Mouse (Mus musculus) heart, adult 8-10 months (tissue): Measurements from ENCODE around the gene Mgat4a. TPM values are rescaled to one million over a fixed set of nuclear protein-coding genes. Genes with fewer than 3 reads are reported as not detected.

Experiments
- DNase-seq: peaks from one replicate; pipeline ENCODE4 v3.0.0; 2022; ENCODE audit warnings: low spot score
- total RNA-seq, 4 experiments: library from RNA; stranded (reverse); gene quantifications; 2 replicates each; pipeline ENCODE4 v1.2.4; 2022

The Mgat4a gene
- total RNA-seq, 4 experiments from 2014 or later, result 7.6 to 10.6 (median 9.4) TPM

DNA sequence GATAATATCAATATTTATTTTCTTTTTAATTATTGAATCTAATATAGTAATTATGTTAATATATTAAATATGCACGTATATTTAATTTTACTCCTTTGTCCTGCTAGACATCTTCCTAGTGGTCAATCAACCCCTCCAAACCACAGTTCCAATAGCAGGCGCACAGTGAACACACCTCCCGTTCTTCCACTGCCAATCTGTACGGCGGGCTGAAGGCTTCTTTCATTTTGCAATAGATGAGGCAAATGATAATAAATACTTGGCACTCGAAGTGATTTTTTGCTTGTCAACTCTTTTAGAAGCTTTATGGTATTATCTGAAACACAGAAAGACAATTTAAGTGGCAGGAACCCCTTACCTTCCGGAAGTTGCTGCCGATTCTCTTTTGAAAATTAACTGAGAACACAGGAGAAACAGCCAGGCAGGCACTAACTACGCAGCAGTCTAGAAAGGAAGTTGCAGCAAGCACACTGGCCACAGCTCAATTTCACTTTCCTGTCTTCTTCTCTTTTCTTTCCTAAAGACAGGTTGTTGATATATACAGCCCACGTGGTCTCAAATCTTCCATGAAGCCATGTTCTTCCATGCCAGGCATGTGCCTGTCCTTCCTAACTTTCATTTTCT is 45.0 kb downstream of the Mgat4a start:
- no peak for DNase-seq

DNA sequence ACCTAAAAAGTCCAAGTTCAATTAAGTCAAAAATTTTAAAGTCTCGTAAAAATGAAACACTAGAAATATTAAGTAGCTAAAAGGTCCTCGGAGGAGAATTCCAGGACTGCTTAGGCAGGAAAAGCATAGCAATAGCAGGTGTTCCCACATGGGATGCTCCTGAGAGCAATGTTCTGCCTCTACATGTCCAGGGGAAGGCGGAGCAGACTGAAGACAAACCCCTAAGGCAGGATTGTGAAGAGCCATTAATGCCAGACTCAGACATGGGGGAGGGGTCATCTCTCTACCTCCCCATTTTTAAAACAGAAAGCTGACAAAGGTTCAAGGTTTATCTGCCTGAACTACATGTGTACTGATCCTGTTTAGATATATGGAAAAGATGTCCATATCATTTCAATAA is 45.7 kb downstream of the Mgat4a start:
- DNase-seq, result no peak

DNA sequence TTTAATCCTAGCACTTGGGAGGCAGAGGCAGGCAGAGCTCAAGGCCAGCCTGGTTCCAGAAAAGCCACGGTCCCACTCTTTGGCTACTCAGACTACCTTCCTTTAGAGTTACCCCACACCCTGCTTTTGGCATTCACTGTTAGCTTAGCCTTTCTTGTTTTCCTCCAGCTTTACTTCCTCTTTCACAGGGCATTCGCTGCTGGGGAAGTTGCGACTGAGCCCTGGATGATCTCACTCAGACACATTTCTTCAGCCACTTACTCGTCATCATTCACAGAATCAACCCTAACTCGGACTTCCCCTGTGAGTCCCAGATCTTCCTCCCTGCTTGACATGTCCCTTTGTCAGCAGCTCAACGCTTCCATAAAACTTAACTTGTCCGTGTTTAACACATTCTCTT is 49.1 kb downstream of the Mgat4a start:
- DNase-seq, result no peak

DNA sequence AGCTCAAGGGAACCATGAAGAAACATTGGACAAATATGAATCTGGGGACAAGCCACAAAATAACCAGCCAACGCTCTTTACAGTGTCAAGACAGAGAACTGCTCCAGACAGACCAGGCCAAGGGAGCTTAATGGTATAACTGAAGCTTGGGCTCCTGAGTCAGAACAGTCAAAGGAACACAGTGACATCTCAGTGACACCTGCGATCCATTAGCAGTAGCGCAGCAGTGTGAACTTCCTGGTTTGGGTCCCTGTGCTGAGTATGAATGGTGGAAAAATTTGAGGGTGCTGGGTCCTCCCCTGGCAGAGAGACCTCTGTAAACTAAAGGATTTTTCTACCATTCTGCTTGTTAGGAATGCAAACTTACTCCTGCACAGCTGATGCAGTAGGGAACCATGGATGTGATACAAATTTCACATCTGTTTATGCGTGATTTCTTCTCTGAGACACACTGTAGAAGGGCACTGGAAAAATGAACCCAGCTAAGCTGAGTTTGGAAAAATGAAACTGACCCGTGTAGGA is 50.1 kb downstream of the Mgat4a start:
- no peak for DNase-seq

DNA sequence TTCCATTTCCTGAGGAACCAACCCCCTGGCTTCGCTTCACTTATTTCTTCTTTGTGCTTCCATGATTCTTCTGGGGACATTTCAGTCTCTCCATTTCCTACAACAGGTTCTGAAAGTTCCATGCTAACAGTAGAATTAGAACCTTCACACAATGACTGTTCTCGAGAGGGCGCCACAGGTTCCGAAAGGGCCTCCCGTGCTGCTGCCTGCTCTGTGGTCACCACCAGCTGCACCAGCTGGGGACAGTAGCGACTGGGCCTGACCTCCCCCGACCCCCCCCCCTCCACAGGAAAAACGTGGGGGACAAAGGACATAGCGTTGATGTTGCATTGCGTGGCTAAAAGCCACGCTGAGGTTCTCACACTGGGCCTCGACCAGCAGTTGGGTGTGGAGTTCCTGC is 52.3 kb downstream of the Mgat4a start:
- no peak for DNase-seq

DNA sequence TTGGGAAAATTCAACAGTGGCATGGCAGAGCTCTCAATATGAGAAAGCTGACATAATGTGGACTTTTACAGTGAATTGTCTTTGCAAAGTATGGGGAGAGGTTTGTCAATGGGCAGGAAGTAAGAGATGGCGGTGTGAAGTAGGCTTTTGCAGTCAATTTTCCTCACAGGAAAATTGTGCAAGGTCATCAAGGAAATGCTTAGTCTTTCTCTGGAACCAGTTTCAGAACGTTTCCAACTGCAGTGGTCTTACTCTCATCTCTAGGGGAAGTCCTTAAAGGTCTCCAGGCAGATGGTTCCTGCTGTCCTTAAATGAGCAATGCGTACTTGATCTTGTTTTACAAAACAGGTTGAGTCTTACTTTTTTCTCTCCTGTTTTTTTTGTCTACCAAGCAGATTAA is 53.8 kb downstream of the Mgat4a start:
- no peak for DNase-seq

DNA sequence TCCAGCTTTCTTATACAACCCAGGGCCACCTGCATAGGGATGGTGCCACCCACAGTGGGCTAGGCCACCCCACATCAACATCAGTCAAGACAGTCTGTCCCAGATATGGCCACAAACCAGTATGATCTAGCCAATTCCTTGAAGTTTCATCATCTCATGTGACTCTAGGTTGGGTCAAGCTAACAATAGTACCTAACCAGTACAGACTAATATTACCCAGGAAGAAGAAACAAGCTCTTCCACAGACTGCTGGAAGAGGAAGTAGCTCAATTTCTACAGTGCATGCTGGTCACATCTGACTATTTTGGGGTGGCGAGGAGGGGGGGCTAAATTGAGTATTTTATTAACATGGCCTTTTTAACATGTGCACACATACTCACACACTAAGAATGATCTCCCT is 54.4 kb downstream of the Mgat4a start:
- no peak for DNase-seq

DNA sequence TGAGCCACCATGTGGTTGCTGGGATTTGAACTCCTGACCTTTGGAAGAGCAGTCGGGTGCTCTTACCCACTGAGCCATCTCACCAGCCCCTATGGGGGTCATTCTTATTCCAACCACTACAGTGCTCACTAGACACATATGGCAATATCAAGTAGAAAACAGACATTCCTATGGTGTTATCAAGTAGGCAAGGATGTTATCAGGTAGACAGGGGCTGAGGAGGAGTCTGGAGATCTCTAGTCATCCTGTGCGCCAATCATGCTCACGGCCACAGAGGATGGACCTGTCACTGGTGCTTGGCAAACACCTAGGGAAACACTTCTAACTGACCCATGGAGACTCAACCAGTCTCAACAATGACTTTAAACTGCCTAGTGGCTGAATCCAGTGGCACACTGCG is 56.2 kb downstream of the Mgat4a start:
- DNase-seq, result no peak

DNA sequence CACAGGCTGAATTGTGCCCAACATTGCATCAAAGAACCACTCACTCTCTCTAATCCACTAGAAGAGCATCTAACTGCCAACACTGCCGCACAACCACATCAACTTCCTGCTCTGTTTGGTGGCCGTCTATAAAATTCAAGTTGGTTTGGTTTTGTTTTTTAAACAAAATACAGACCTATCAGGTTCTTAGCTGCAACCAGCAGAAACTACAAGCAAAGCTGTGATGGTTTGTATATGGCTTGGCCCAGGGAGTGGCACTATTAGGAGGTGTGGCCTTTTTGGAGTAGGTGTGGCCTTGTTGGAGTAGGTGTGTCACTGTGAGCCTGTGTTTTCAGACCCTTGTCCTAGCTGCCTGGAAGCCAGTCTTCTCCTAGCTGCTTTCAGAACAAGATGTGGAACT is 59.5 kb downstream of the Mgat4a start:
- DNase-seq, result no peak

DNA sequence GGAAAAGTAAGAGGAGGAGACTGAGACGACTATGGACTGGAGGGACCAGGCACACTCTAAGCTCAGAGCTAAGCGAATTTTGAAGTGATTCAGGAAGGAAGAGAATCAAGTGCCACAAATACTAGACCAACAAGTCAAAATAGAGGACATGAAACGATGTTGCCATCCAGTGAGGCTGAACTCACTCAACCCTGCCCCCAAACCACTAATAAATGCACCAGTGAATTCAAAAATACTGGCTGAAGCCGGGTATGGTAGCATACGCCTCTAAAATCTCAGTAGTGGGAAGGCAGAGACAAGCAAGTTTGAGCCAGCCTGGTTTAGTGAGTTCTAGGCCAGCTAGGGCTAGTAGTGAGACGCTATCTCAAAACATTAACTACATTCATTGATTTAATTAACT is 60.1 kb downstream of the Mgat4a start:
- no peak for DNase-seq

DNA sequence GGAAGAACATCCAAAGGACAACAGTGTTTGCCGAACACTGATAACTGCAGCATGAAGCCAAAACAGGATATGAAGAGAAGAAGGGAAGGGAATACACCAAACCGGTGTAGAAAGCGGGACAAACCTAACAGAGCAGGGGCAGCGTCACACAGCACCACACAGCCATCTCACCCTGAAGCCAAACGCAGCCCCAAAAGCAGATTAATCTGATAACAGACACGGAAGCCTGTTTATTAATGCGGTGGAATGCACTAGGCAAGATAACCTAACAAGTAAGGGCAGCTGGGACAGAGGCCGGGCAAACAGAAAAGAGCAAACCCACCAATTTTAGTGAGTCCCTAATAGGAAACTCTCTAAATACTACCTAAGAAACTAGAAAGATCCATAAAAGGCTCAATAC is 61.1 kb downstream of the Mgat4a start:
- no peak for DNase-seq

DNA sequence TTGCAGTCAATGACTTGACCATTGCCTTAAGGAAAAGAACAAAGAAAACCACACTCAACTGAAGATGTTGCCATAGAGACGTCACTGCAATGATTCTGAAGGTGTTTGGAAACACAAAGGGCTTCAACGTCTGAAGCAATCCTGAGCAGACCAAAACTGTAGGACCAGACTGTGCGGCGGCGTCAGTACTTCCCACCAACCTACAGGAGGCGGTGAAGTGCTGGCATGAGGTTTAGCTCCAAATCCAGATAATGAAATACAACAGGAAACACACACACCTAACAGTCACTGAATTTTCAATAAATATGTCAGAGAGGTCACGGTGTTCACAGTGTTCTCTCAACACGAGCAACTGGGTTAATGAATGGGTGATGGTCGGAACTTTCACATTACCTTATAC is 61.7 kb downstream of the Mgat4a start:
- no peak for DNase-seq

DNA sequence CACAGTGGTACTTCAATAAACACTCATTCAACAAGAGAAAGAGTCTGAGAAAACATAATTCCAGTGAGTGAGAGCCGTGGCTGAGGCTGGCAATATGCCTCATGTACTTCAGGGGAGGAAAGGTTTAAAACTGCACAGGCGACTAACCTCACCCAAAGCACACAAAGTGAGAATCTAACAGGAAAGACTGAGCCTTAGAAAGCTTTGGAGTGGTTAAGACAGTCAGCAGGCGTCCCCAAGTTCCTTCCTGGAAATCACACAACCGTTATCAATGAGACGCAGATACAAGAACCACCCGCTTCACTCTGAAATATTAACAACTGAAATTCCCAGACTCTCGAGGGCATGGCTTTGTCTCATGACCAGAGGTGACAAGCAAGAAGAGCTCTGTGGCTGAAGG is 62.4 kb downstream of the Mgat4a start:
- DNase-seq, result no peak

DNA sequence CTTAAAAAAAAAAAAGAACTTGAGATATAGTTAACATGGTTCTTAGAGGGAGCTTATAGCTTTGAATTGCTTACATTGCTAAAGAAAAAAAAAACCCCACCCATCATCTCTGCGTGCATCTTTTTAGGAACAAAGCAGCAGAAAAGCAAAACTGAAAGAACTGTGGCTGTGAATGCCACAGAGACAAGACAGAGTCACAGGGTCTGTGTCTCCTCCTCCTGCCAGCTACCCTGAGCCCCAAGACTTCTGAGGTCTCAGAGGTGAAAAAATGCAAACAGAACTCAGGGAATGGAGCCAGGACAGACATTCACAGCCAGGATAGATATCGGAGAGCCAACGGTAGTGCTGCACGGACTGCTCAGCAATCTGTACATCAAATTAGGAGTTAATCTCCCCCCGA is 62.9 kb downstream of the Mgat4a start:
- no peak for DNase-seq

DNA sequence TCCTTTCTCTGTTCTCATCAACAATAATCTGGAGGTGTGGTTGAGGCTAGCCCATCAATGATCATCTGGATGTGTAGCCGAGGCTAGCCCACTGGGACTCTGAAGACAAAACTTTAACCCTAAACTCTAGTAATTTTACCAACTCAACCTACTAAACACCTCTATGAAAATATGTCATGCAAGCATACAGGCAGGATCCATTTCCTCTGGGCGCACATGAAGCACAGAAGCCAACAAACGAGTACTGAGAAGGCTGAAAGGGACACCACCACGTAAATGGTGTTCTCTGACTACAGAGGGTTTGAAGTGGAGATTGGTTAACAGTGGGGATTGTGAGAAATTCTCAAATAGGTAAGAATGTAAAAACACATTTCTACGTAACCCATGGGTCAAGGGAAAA is 63.6 kb downstream of the Mgat4a start:
- no peak for DNase-seq

DNA sequence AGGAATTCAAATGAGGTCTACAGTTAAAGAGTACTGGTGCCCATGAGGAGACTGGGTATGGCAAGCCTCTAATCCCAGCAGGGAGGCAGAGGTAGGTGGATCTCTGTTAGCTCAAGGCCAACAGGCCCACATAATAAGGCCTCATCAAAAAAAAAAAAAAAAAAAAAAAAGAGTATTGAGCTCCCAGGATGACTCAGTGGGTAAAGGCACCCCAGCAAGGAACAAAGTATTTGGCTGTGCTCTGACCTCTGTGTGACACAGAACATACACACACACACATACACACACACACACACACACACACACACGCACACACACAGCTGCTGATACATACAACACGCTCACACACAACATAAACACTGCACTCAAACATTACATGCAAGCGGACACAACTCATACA is 65.5 kb downstream of the Mgat4a start:
- no peak for DNase-seq

DNA sequence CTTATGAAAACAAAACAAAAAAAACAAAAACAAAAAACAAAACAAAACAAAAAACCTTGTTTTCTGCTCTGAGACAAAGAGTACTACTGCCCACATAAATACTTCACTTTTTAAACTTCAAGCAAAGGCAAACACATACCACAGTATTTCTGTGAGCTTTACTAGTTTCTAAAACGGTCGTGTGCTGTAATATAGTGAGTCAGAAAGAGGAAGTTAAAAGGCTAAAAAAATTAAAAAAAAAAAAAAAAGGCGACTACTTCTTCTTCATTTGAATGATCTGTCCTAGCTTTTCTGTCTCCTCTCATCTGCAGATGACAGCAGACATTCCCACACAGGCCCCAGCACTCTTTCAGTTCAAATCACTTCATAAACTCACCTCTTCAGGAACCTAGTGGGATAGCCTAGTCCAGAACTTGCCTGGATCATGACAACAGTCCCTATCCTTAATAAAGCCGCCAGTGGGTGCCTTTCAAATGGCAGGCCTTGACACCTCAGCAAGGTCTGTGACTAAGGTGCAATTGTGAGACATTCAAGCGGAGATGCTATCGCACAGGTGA is 66.1 kb downstream of the Mgat4a start:
- DNase-seq, result no peak

DNA sequence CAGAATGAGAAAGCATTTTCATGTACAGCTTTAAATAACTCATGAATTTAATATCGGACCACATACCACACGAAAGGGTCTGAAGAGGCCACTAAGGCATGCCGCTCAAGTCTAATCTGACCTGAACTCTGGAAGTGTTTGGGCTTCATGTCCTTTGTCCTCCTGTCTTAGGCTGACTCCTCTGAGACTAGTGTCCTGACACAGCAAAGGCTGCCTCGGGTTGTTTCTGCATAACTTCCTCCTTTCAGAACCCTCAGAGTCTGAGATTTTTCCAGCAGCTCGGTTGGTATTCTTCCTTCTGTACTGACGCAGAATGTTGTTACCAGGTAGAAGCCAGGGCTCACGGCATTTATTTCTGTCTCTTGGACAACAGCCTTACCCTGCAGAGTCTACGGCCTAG is 66.8 kb downstream of the Mgat4a start:
- DNase-seq, result no peak

DNA sequence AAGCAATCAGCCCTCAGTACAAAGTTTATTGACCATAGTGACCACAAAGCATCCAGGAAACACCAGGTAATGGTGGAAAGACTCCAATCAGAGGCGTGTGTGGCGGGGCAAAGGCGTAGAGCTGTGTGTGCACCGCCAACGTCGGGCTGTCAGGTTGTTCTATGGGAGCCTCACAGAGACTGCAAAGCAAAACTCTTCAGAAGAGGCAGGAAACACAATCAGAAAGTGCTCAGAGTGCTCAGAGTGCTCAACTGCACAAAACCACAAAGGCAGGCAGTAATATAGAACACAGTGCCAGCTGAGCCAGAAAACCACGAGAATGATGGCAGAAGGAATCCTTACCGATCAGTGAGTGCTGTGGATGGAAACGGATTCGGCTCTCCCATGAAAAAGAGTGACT is 67.6 kb downstream of the Mgat4a start:
- DNase-seq, result no peak

DNA sequence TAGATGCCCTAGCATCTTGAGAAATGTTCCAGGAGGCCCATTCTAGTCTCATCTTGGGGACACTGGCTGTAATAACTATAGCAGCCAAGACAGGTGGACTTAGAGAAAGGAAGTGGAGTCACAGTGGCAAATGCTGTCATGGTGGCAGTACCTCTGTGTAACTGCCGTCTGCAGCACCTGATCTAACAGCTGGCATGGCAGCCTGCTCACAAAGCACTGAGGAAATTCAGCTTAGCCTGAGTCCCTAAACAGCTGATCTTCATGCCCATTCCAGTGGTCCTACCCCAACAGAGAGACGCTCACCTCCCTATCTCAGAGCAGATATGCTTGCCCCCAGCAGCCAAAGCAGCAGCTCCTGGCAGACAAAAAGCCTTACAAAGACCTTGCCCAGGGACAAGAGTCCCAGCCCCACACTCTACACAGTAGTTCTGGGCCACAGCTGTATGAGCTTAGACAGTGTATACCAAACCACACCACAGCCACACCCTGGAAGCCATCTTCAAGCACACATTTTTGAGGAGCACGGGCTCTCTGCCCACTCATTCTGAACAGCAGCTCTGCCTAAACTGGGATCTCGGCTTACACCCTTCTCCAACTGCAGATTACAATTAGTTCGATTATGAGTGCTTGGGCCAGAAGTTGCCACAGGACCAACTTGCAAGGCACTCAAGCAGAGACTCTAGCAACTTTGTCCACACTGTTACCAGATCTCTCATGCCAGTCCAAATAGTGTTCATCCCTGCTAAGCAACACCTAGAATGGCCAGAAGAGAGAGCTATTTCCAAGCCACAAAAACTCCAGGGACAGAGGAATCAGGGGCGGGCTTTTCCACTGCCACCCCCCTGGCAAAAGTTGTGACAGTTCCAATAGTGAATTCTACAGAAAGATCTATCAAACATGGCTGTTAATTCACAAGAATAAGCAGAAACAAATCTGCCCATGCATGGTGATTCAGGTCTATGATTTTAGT is 69.4 kb downstream of the Mgat4a start:
- no peak for DNase-seq

DNA sequence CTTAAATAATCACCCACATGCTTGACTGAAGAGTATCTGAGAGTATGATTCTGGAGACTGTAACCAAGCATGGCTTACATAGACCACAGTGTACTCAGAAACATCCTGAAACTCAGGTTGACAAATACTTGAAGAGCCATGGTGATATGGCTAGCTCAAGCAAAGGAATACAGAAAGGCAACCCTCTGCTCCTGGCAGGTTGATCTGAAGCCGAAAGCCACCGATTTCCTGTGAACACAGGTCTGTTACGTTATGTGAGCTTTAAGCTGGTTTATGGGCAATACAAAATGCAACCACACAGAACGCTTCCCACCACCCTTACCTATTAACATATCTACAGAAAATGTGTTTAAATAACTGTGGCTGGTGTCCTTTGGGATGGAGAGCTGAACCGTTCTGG is 71.8 kb downstream of the Mgat4a start:
- DNase-seq, result no peak

DNA sequence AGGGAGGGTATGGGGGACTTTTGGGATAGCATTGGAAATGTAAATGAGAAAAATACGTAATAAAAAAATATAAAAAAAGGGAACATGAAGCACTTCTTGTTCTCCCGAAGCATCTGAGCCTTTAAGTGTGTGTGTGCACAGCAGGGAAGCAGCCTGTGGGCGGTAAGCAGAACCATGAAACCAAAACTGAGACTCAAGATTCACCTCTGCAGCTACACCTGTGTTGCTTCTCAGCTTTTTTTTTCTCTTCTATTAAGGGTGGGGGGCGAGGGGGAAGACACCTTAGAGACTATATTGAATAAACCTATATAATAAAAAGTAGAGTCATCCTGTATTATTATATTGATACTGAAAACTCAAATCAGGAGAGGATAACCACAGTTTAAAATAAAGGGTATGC is 73.0 kb downstream of the Mgat4a start:
- DNase-seq, result no peak
